Mouse (Mus musculus): ENCODE data around the gene Atp2c2. TPM values are rescaled to one million over a fixed set of nuclear protein-coding genes. Genes with fewer than 3 reads are reported as not detected.

Atp2c2 gene
- total and polyA plus RNA-seq, 3 experiments: 0.27 to 0.58 TPM; not detected in 1

DNA sequence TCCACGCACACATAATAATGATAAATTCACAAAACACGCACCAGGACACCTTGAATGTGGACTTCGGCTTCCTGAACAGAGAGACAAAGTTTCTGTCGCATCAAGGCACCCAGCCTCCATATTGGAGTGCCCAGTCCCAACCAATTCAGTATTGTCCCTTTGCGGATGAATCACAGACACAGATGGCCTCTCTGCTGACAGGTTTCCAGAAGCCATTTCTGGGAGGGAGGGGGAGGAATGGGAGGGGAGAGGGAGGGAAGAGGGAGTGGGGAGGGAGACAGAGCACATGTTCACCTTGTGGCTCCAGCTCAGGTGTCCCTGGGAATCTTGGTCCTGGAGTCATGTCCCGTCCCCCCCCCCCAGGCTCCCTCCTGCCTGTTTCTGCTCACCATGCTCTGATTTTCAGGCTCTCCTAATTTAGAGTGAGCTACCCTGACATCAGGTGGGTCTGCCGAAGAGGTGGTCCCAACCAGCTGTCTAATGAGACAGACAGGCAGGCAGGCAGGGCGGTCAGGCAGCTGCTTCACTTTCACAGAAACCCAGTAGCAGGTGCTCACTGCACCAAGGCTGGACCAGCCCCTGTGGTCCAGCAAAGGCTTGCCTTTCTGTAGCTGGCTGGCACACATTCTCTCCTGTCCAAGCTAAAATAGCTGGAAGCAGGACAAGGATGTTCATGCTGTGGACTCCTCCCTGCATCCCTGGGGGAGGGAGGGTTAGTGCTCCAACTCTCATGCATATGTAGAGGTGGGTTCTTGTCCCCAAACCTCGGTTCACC is 89.0 kb downstream of the Atp2c2 start:
- TF ChIP-seq CTCF (IDR thresholded peaks at IDR 0.05 in 2 of 3, conservative IDR thresholded peaks at IDR 0.05 in 1 of 3; ENCODE audit: control insufficient read depth in 1 of 3, insufficient read depth in 1 of 3, low read depth in 2 of 3, low read length in 3 of 3, poor library complexity in 1 of 3, severe bottlenecking in 1 of 3): no peak
- no peak for TF ChIP-seq JUND (IDR thresholded peaks at IDR 0.05; ENCODE audit: low read depth, low read length)
- TF ChIP-seq ZKSCAN1 (IDR thresholded peaks at IDR 0.05; ENCODE audit: low read depth, low read length): no peak
- no peak for TF ChIP-seq KAT2A (conservative IDR thresholded peaks at IDR 0.05; ENCODE audit: low read depth, low read length)
- no peak for TF ChIP-seq TCF12 (IDR thresholded peaks at IDR 0.05; ENCODE audit: low read depth, low read length)
- no peak for TF ChIP-seq MYB (IDR thresholded peaks at IDR 0.05; ENCODE audit: low read depth, low read length)
- TF ChIP-seq ZMIZ1 (IDR thresholded peaks at IDR 0.05; ENCODE audit: low read depth, low read length): no peak
- H3K79me2 ChIP-seq (ENCODE audit: control insufficient read depth, insufficient read depth, low read length, poor library complexity): no peaks in the 10 kb centered on the region
- no peak overlapping the region for H3K4me3 ChIP-seq (ENCODE audit: control insufficient read depth in 1 of 2, insufficient read depth in 1 of 2, low read depth in 2 of 2, low read length in 2 of 2)
- H3K27me3 ChIP-seq (ENCODE audit: control insufficient read depth in 1 of 2, insufficient read depth in 2 of 2, low read length in 2 of 2): no peaks in the 10 kb centered on the region
- H3K27ac ChIP-seq (ENCODE audit: control insufficient read depth, low read depth, low read length): no peak overlapping the region
- H3K36me3 ChIP-seq (ENCODE audit: control insufficient read depth in 1 of 2, insufficient read depth in 2 of 2, low read length in 2 of 2): peaks cover 0 to 3% of the 10 kb centered on the region in 2 experiments; a peak in 1 of 4 replicates
- H3K9ac ChIP-seq (ENCODE audit: control insufficient read depth, low read depth, low read length, poor library complexity, severe bottlenecking): no peak overlapping the region
- no peak for DNase-seq (ENCODE audit: low read depth, low spot score)
- H3K9me3 ChIP-seq (replicated peaks; ENCODE audit: insufficient read depth, low read length): no peaks in the 10 kb centered on the region
- peaks cover 0 to 22% of the 10 kb centered on the region in 2 experiments; a peak in 2 of 4 replicates for H3K4me1 ChIP-seq (ENCODE audit: control insufficient read depth in 1 of 2, insufficient read depth in 2 of 2, low read length in 2 of 2)

DNA sequence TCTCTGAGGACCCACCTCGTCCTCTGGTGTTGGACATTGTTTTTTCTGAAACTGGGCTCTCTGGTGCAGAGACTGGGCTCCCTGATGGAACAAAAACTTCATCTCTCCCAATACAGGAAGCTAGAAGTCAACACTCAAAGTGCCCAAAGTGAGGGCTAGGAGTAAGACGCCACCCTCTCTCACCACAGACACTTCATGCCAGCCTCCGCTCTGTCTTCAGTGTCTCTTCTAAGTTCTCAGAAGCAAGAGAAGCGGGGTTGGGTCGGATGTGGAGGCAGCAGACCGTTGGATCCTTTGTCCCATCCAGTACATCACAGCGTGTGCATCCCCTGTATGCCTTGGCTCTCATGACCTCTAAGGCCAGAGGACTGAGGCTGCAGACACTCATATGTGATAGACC is 89.8 kb downstream of the Atp2c2 start:
- no peaks in the 10 kb centered on the region for H3K79me2 ChIP-seq (ENCODE audit: control insufficient read depth, insufficient read depth, low read length, poor library complexity)
- no peaks in the 10 kb centered on the region for H3K9me3 ChIP-seq (replicated peaks; ENCODE audit: insufficient read depth, low read length)
- H3K4me3 ChIP-seq (ENCODE audit: control insufficient read depth in 1 of 2, insufficient read depth in 1 of 2, low read depth in 2 of 2, low read length in 2 of 2): no peak overlapping the region
- no peak overlapping the region for H3K27ac ChIP-seq (ENCODE audit: control insufficient read depth, low read depth, low read length)
- peaks cover 0 to 3% of the 10 kb centered on the region in 2 experiments; a peak in 1 of 4 replicates for H3K36me3 ChIP-seq (ENCODE audit: control insufficient read depth in 1 of 2, insufficient read depth in 2 of 2, low read length in 2 of 2)
- TF ChIP-seq CHD2 (IDR thresholded peaks at IDR 0.05; ENCODE audit: low read length) (no peak), MAFK (IDR thresholded peaks at IDR 0.05; ENCODE audit: borderline replicate concordance, low read depth, low read length) (no peak), ZMIZ1 (IDR thresholded peaks at IDR 0.05; ENCODE audit: low read depth, low read length) (no peak), MAX (IDR thresholded peaks at IDR 0.05; ENCODE audit: low read length) (no peak), NRF1 (IDR thresholded peaks at IDR 0.05; ENCODE audit: insufficient read depth, low read depth, low read length, poor library complexity, severe bottlenecking) (no peak)
- no peak overlapping the region for H3K9ac ChIP-seq (ENCODE audit: control insufficient read depth, low read depth, low read length, poor library complexity, severe bottlenecking)
- DNase-seq (ENCODE audit: low read depth, low spot score): no peak
- H3K27me3 ChIP-seq (ENCODE audit: control insufficient read depth in 1 of 2, insufficient read depth in 2 of 2, low read length in 2 of 2): no peaks in the 10 kb centered on the region
- peaks cover 0 to 16% of the 10 kb centered on the region in 2 experiments; a peak in 2 of 4 replicates for H3K4me1 ChIP-seq (ENCODE audit: control insufficient read depth in 1 of 2, insufficient read depth in 2 of 2, low read length in 2 of 2)
